Mouse (Mus musculus): ENCODE results near the gene Accs.

- TF ChIP-seq ZKSCAN1 (IDR thresholded peaks at IDR 0.05; ENCODE audit: borderline replicate concordance, low read depth, low read length) = no peak
- TF ChIP-seq ETS1 (conservative IDR thresholded peaks at IDR 0.05; ENCODE audit: low read depth, low read length) = no peak
- TF ChIP-seq JUN (IDR thresholded peaks at IDR 0.05; ENCODE audit: insufficient read depth, low read depth, low read length) = no peak
Observed at GRCm38 (mm10) chr2:93891611-93892280, 42.0 kb upstream of the Accs start.
